Mouse (Mus musculus) small intestine, adult 2 months (tissue): ENCODE results near the gene Tdrd9. TPM values are rescaled to one million over a fixed set of nuclear protein-coding genes. Genes with fewer than 3 reads are reported as not detected.

Experiments used
- H3K27ac ChIP-seq: fragments of 200-500 bp; 2 replicates; pipeline ENCODE4 v1.5.1; 2012; ENCODE audit warnings: low read depth, low read length, control low read depth, inconsistent platforms; ENCODE audit not compliant: insufficient read depth
- H3K27me3 ChIP-seq: fragments of 200-500 bp; 2 replicates; pipeline ENCODE4 v1.6.1; 2012; ENCODE audit warnings: mild to moderate bottlenecking, moderate library complexity, low read length, inconsistent platforms; ENCODE audit not compliant: control insufficient read depth, insufficient read depth
- H3K36me3 ChIP-seq: fragments of 200-500 bp; 2 replicates; pipeline ENCODE4 v1.6.1; 2012; ENCODE audit warnings: mild to moderate bottlenecking, low read length, control low read depth, inconsistent platforms; ENCODE audit not compliant: control insufficient read depth, insufficient read depth
- H3K4me1 ChIP-seq: fragments of 200-500 bp; 2 replicates; pipeline ENCODE4 v1.6.1; 2012; ENCODE audit warnings: low read length, inconsistent platforms, mixed read lengths; ENCODE audit not compliant: control insufficient read depth, insufficient read depth, insufficient read length
- H3K4me3 ChIP-seq: fragments of 200-500 bp; 2 replicates; pipeline ENCODE4 v1.5.1; 2012; ENCODE audit warnings: low read depth, mild to moderate bottlenecking, control low read depth, inconsistent platforms, low read length, moderate library complexity
- CTCF ChIP-seq: fragments of 200-500 bp; IDR thresholded peaks from 2 replicates; pipeline ENCODE4 v1.5.1; 2012; ENCODE audit warnings: low read depth, mild to moderate bottlenecking, control low read depth, inconsistent platforms, low read length, moderate library complexity, mixed read lengths; ENCODE audit not compliant: insufficient replicate concordance, insufficient read length; ENCODE audit errors: extremely low read depth
- POLR2A ChIP-seq: fragments of 200-500 bp; IDR thresholded peaks from 2 replicates; pipeline ENCODE4 v1.6.1; 2012; ENCODE audit warnings: low read depth, mild to moderate bottlenecking, control low read depth, inconsistent platforms, low read length, moderate library complexity
- WGBS: fragments of 180-500 bp; shearing (Covaris S2); methylation state at CpG from one replicate; pipeline ENCODE4 v1.1.7; 2018; 5-methylcytosine and 5-hydroxymethylcytosine counted together
- polyA plus RNA-seq: library from polyadenylated mRNA; depleted of rRNA; stranded (reverse); fragments of >200 nt; gene quantifications from 2 replicates; pipeline ENCODE4 v1.2.3, GENCODE M21; 2012

Gene Tdrd9
- polyA plus RNA-seq, 1 experiment, result 0.04 TPM

- WGBS, result 42% methylated on average over 9 of the region's 9 CpGs
- Histone ChIP-seq H3K27ac (no peak overlapping the region), H3K4me1 (no peaks in the 10 kb centered on the region), H3K27me3 (no peaks in the 10 kb centered on the region), H3K4me3 (no peak overlapping the region), H3K36me3 (no peaks in the 10 kb centered on the region)
- TF ChIP-seq POLR2A (no peak), CTCF (no peak)
Measured at GRCm38 (mm10) chr12:111986756-111987155, 15.4 kb downstream of the Tdrd9 start.

DNA sequence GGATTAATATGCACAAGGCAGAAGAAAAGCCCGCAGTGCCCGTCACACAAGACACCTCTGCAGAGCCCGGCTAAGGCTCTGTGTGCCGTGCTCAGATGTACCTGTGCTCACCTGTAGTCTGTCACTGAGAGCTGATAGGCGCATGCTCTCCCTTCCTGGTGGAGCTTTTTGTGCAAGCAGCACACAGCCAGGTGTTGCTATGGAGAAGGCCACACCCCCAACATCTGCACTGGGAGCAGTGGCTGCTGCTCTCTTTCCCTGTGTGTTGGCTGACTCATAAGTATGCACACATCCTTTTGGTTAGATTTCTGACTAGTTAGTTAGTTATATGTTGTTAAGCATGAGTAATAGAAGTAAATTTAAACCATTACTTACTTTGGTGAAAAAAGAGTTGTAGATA lies 21.3 kb downstream of the Tdrd9 start:
- H3K27ac ChIP-seq, result no peak overlapping the region
- H3K27me3 ChIP-seq, result no peaks in the 10 kb centered on the region
- H3K4me1 ChIP-seq, result no peaks in the 10 kb centered on the region
- no peak overlapping the region for H3K4me3 ChIP-seq
- 66% methylated on average over 5 of the region's 5 CpGs for WGBS
- no peaks in the 10 kb centered on the region for H3K36me3 ChIP-seq
- TF ChIP-seq POLR2A (no peak), CTCF (no peak)

- TF ChIP-seq CTCF (no peak), POLR2A (no peak)
- Histone ChIP-seq H3K27ac (no peak overlapping the region), H3K4me3 (no peak overlapping the region), H3K27me3 (no peaks in the 10 kb centered on the region), H3K4me1 (no peaks in the 10 kb centered on the region), H3K36me3 (no peaks in the 10 kb centered on the region)
- WGBS, result 90% methylated on average over 2 of the region's 2 CpGs
Measured at GRCm38 (mm10) chr12:111995161-111995560, 23.8 kb downstream of the Tdrd9 start.

DNA sequence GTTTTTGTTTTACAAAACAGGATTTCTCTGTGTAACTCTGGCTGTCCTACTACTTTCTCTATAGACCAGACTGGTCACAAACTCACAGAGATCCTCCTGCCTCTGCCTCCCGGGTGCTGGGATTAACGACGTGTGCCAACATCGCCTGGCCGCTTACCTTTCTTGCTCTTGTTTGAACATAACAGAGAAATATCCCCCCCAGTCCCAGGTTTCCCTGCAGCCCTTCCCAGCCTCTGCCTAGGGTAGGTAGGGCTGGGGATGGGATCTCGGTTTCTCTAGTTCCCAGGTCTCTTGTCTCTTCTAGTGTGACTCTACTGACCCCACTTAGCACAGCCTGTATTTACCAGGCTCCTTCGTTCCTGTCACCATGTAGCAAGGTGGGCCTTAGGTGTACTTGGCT lies 28.4 kb downstream of the Tdrd9 start:
- 90% methylated on average over 7 of the region's 7 CpGs for WGBS
- H3K27ac ChIP-seq, result no peak overlapping the region
- no peak for TF ChIP-seq CTCF
- no peak for TF ChIP-seq POLR2A
- no peak overlapping the region for H3K4me3 ChIP-seq
- H3K27me3 ChIP-seq, result no peaks in the 10 kb centered on the region
- no peaks in the 10 kb centered on the region for H3K36me3 ChIP-seq
- H3K4me1 ChIP-seq, result no peaks in the 10 kb centered on the region

DNA sequence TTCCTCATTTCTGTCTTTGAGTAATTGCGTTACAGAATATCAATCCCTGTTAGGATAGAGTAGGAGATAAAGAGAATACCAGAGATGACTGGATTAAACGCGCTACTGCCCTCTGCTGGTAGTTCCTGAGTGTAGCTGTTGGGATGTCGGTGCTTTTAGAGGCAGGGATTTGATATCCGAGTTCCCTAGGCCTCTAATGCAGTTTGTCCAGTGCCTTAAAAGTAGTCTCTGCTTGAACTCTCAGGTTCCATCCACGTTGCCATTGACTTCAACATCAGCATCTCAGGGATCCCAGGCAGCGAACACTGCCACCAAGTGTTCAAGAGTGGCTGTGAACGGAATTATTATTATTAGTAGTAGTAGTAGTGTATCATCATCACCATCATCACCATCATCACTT lies 29.9 kb downstream of the Tdrd9 start:
- Histone ChIP-seq H3K36me3 (no peaks in the 10 kb centered on the region), H3K27me3 (no peaks in the 10 kb centered on the region), H3K27ac (no peak overlapping the region), H3K4me1 (no peaks in the 10 kb centered on the region), H3K4me3 (no peak overlapping the region)
- WGBS, result 18% methylated on average over 8 of the region's 8 CpGs
- TF ChIP-seq POLR2A (no peak), CTCF (peak; percentile 88; the same call in 1 of the 2 replicates)

DNA sequence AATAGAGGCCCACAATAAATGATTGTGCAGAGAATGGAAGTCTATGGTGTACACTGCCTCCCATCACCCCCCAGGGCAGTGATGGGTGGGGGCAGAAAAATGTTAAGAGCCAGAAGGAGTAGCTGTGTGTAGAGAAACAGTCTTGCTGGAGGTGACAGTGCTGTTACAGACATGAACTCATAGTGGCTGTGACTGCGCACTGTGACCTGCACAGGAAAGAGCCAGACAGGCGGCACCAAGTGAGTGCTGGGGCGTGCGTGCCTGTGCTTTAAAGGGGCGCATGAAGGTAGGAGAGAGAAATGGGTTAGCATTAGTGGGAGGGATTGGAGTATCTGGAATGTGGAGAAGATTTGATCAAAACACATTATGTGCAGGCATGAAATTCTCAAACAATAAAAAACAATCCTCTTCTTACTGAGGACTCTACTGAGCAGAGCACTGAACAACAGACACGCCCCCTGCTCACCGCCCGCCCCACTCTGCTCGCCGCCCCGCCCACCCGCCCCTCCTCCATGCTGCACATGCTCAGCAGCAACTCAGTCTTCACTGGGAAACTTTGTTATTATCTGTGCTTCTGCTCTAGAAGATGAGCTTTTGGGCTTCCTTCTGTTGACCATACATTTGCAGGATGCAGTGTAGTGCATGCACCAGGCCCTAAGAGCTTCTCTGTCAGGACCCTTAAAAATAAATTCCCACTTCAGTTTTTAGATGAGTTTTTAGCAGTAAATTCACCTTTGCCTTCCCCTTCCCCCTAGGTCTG lies 41.3 kb downstream of the Tdrd9 start:
- Histone ChIP-seq H3K27me3 (no peaks in the 10 kb centered on the region), H3K4me3 (no peak overlapping the region), H3K27ac (no peak overlapping the region), H3K36me3 (no peaks in the 10 kb centered on the region), H3K4me1 (no peaks in the 10 kb centered on the region)
- no peak for TF ChIP-seq CTCF
- no peak for TF ChIP-seq POLR2A
- 43% methylated on average over 12 of the region's 12 CpGs for WGBS

DNA sequence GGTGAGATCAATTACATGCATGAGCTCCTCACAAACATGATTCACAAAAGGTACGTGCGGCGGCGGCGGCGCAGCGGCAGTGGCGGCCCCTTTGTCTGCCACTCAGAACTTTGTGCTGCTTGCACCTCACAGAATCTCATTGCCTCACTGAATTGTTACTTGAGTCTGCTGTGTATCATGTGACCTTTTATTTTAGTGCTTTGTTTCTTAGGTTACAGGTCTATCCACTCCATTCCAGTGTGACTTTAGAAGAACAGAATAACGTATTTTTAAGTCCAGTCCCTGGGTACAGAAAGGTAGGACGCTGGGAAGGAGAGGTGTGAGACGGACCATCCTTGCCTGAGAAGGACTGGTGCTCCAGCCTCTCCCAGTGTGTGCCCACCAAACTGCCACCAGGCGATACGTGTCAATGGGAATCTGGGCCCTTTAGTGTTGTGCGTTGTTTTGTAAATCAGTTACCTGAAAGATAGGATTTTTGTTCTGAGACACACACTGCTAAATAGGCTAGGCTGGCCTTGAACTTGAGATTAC lies 42.0 kb downstream of the Tdrd9 start:
- 51% methylated on average over 14 of the region's 14 CpGs for WGBS
- TF ChIP-seq CTCF (no peak), POLR2A (no peak)
- H3K4me1 ChIP-seq, result no peaks in the 10 kb centered on the region

More for the DNA sequence above, 42.0 kb downstream of the Tdrd9 start:
- no peaks in the 10 kb centered on the region for H3K27me3 ChIP-seq
- no peaks in the 10 kb centered on the region for H3K36me3 ChIP-seq
- H3K27ac ChIP-seq, result no peak overlapping the region
- no peak overlapping the region for H3K4me3 ChIP-seq
